Mouse (Mus musculus): ENCODE measurements around the gene Fbrsl1. TPM values are rescaled to one million over a fixed set of nuclear protein-coding genes. Genes with fewer than 3 reads are reported as not detected.

Fbrsl1 gene
- 89.3 and 150 TPM in 2 replicates for polyA plus RNA-seq (2012; rRNA removed)

DNA sequence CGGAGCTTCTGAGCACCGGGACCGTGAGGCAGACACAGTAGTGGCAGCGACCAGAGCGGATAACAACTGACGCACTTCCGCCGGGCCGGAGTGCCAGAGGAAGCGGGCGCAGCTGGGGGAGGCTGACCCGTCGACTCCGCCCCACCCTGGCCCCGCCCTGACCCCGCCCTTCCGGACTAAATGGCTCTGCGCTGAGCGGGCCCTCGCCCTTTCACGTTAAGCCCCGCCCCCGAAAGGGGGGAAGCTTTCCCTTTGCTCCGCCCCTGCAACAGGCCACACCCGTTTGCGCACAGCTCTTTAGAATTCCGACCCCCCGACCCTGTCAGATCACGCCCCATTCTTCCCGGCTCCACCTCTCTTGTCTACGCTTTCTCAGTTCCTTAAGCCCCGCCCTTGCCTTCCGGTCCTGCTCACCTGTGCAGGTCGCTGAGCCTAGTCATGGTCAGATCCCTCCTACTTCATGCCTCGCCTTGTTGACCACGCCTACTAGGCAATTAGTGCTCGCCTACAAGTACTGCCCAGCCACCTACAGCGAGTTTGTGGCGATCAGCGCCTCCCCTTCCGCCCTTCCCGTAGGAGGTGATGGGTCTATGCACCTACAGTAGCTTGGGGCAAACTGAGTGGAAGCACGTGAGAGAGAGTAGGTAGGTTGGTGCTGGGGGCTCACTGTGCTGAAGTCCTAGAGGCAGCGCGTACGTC, at the start of gene Fbrsl1:
TSS of gene Fbrsl1 (minus strand) at position 68 of the 699 bp plus-strand sequence.
- peak; percentile 83; the same call in 1 of the 2 replicates for TF ChIP-seq POLR2A (IDR thresholded peaks at IDR 0.05; ENCODE audit: low read depth, low read length)
- TF ChIP-seq CTCF (IDR thresholded peaks at IDR 0.05; ENCODE audit: extremely low read depth, insufficient read length, insufficient replicate concordance, low read depth, low read length), result no peak
- WGBS, result under 1% methylated on average over 46 of the region's 46 CpGs
- peaks cover 6% of the 10 kb centered on the region; the same call in 1 of the 2 replicates for H3K4me1 ChIP-seq (ENCODE audit: control insufficient read depth, insufficient read depth, insufficient read length, low read length)
- H3K4me3 ChIP-seq (ENCODE audit: low read depth, low read length), result peak within 1 kb of the TSS; percentile 95
- H3K36me3 ChIP-seq (ENCODE audit: control insufficient read depth, insufficient read depth, low read length), result no peaks in the 10 kb centered on the region
- H3K27me3 ChIP-seq (ENCODE audit: control insufficient read depth, insufficient read depth, low read length), result no peaks in the 10 kb centered on the region
- peak within 1 kb of the TSS; percentile 69 for H3K27ac ChIP-seq (ENCODE audit: insufficient read depth, low read depth, low read length)

DNA sequence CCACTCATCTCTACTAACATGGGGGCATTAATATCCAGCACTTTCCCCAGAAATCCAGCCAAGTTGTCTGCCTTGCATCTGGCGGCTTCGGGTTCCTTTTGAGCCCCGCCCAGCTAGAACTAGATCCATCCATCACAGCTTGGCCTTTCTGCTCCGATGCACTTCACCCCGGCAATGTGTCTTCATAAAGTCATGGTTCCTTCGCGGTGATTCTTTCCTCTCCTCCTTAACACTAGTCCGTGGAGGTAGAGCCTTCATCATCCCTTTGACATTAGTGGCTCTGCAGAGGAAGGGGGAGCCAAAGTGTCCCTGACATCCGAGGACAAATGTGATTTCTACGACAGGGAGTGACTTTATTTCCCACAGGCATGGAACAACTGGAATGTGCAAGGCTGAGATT, 49.8 kb upstream of the Fbrsl1 start:
- H3K27me3 ChIP-seq (ENCODE audit: control insufficient read depth, insufficient read depth, low read length), result no peaks in the 10 kb centered on the region
- no peaks in the 10 kb centered on the region for H3K4me1 ChIP-seq (ENCODE audit: control insufficient read depth, insufficient read depth, insufficient read length, low read length)
- H3K4me3 ChIP-seq (ENCODE audit: low read depth, low read length), result no peak overlapping the region
- H3K36me3 ChIP-seq (ENCODE audit: control insufficient read depth, insufficient read depth, low read length), result no peaks in the 10 kb centered on the region
- H3K27ac ChIP-seq (ENCODE audit: insufficient read depth, low read depth, low read length), result no peak overlapping the region
- TF ChIP-seq POLR2A (IDR thresholded peaks at IDR 0.05; ENCODE audit: low read depth, low read length) (no peak), CTCF (IDR thresholded peaks at IDR 0.05; ENCODE audit: extremely low read depth, insufficient read length, insufficient replicate concordance, low read depth, low read length) (no peak)
- 56% methylated on average over 10 of the region's 10 CpGs for WGBS

DNA sequence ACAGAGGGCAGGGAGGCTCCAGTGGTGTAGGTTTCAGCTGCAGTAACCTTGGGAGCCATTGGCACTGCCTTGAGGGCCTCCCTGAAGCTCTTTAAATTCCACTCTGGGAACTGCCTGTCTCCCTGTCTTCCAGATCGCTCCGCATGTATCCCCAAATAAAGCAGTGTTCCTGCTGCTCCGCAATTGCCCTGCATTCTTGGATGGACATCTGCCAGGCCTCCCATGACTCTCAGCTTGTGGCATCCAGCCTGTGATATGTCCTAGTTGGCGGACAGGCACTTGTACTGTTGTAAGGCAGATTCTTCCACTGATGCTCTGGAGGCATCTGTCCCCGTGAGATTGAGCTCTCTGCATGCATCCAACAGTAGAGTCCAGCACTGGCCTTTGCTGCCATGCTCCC, 49.3 kb upstream of the Fbrsl1 start:
- Histone ChIP-seq H3K4me1 (ENCODE audit: control insufficient read depth, insufficient read depth, insufficient read length, low read length) (no peaks in the 10 kb centered on the region), H3K27me3 (ENCODE audit: control insufficient read depth, insufficient read depth, low read length) (no peaks in the 10 kb centered on the region), H3K36me3 (ENCODE audit: control insufficient read depth, insufficient read depth, low read length) (no peaks in the 10 kb centered on the region), H3K27ac (ENCODE audit: insufficient read depth, low read depth, low read length) (no peak overlapping the region), H3K4me3 (ENCODE audit: low read depth, low read length) (no peak overlapping the region)
- TF ChIP-seq CTCF (IDR thresholded peaks at IDR 0.05; ENCODE audit: extremely low read depth, insufficient read length, insufficient replicate concordance, low read depth, low read length), result no peak
- no peak for TF ChIP-seq POLR2A (IDR thresholded peaks at IDR 0.05; ENCODE audit: low read depth, low read length)
- WGBS, result 79% methylated on average over 5 of the region's 5 CpGs

DNA sequence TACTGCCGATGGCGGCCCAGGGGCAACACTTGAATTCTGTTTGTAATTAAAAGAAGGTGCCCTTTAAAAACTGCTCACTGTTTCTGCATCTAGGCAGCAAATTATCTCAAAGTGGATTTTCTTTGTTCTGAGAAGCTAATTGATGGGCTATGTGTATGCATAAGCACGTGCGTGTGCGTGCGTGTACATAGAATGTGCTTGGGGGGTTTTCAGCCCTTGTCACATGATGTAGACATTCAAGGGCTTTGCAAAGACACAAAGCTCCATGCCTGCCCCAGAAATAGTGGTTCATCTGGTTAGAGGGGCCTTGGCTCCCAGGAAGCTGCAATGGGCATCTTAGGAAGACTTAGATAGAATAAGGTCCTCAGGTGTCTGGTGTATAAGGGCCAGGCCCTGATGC, 46.7 kb upstream of the Fbrsl1 start:
- WGBS, result 93% methylated on average over 6 of the region's 6 CpGs

DNA sequence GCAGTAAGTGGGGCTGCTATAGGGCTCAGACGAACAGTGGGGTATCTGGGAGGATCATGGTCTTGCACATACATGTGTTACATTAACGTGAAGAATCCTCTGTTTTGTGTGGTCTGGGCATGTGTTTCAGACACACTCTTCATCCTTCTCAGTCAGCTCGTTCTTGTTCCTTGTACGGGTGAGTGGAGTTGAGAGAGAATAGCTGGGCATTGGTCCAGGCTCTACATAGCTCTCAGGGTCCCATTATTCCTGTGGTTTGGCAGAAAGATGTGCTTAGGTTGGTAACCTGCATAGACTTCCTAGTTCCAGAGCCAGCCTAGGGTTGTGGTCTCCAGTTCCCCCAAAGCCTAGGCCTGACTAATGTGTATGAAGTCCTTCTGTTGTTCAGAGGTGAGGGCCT, 46.1 kb upstream of the Fbrsl1 start:
- Histone ChIP-seq H3K4me3 (ENCODE audit: low read depth, low read length) (no peak overlapping the region), H3K36me3 (ENCODE audit: control insufficient read depth, insufficient read depth, low read length) (no peaks in the 10 kb centered on the region), H3K4me1 (ENCODE audit: control insufficient read depth, insufficient read depth, insufficient read length, low read length) (no peaks in the 10 kb centered on the region), H3K27me3 (ENCODE audit: control insufficient read depth, insufficient read depth, low read length) (no peaks in the 10 kb centered on the region), H3K27ac (ENCODE audit: insufficient read depth, low read depth, low read length) (no peak overlapping the region)
- TF ChIP-seq CTCF (IDR thresholded peaks at IDR 0.05; ENCODE audit: extremely low read depth, insufficient read length, insufficient replicate concordance, low read depth, low read length) (no peak), POLR2A (IDR thresholded peaks at IDR 0.05; ENCODE audit: low read depth, low read length) (no peak)
- WGBS, result 74% methylated on average over 4 of the region's 4 CpGs

More for the DNA sequence above, 46.7 kb upstream of the Fbrsl1 start:
- H3K4me3 ChIP-seq (ENCODE audit: low read depth, low read length), result no peak overlapping the region
- no peak overlapping the region for H3K27ac ChIP-seq (ENCODE audit: insufficient read depth, low read depth, low read length)
- no peaks in the 10 kb centered on the region for H3K36me3 ChIP-seq (ENCODE audit: control insufficient read depth, insufficient read depth, low read length)
- TF ChIP-seq CTCF (IDR thresholded peaks at IDR 0.05; ENCODE audit: extremely low read depth, insufficient read length, insufficient replicate concordance, low read depth, low read length) (no peak), POLR2A (IDR thresholded peaks at IDR 0.05; ENCODE audit: low read depth, low read length) (no peak)
- H3K27me3 ChIP-seq (ENCODE audit: control insufficient read depth, insufficient read depth, low read length), result no peaks in the 10 kb centered on the region
- no peaks in the 10 kb centered on the region for H3K4me1 ChIP-seq (ENCODE audit: control insufficient read depth, insufficient read depth, insufficient read length, low read length)

DNA sequence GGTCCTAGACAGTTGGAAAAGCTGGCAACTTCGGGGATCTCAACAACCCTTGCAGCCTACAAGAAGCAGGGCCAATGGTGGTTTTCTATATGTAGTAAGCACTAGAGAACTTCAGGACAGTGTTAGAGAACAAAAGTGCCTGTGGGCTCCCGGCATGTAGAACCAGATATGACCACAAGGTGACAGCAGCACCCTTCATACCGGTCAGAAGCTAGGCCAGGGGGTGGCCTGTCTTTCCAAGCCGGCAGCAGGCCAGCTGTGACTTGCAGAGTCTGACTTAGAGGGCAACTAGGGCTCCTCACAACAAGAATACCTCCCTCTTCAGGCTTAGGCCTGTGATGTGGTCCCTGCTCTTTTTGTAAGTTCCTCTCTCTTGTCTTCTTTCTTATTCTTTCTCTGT, 45.5 kb upstream of the Fbrsl1 start:
- Histone ChIP-seq H3K27me3 (ENCODE audit: control insufficient read depth, insufficient read depth, low read length) (no peaks in the 10 kb centered on the region), H3K36me3 (ENCODE audit: control insufficient read depth, insufficient read depth, low read length) (no peaks in the 10 kb centered on the region), H3K4me1 (ENCODE audit: control insufficient read depth, insufficient read depth, insufficient read length, low read length) (no peaks in the 10 kb centered on the region), H3K4me3 (ENCODE audit: low read depth, low read length) (no peak overlapping the region), H3K27ac (ENCODE audit: insufficient read depth, low read depth, low read length) (no peak overlapping the region)
- WGBS, result 3% methylated on average over 4 of the region's 4 CpGs
- TF ChIP-seq CTCF (IDR thresholded peaks at IDR 0.05; ENCODE audit: extremely low read depth, insufficient read length, insufficient replicate concordance, low read depth, low read length), result peak; percentile 66; the same call in 1 of the 2 replicates
- TF ChIP-seq POLR2A (IDR thresholded peaks at IDR 0.05; ENCODE audit: low read depth, low read length), result no peak

DNA sequence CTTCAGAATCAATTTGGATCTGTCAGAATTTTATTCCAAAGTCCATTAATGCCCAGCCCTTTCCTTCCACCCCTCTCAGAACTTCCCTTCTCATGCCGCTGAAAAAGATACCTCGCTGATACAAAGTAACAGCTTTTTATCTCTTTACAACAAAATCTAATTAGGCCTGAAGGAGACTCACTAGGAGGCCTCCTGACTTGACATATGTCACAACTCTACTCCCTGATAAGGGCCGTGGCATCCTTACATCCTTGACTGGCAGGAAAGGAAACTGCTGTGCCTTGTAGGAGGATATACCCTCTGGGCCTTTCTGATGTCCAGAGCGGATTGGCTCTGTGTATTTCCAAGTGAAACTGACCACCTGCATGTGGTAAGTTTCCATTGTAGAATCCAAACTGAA, 41.3 kb upstream of the Fbrsl1 start:
- no peaks in the 10 kb centered on the region for H3K36me3 ChIP-seq (ENCODE audit: control insufficient read depth, insufficient read depth, low read length)
- no peaks in the 10 kb centered on the region for H3K4me1 ChIP-seq (ENCODE audit: control insufficient read depth, insufficient read depth, insufficient read length, low read length)
- H3K4me3 ChIP-seq (ENCODE audit: low read depth, low read length), result no peak overlapping the region
- no peaks in the 10 kb centered on the region for H3K27me3 ChIP-seq (ENCODE audit: control insufficient read depth, insufficient read depth, low read length)
- 37% methylated on average over 4 of the region's 4 CpGs for WGBS
- H3K27ac ChIP-seq (ENCODE audit: insufficient read depth, low read depth, low read length), result no peak overlapping the region
- TF ChIP-seq POLR2A (IDR thresholded peaks at IDR 0.05; ENCODE audit: low read depth, low read length) (no peak), CTCF (IDR thresholded peaks at IDR 0.05; ENCODE audit: extremely low read depth, insufficient read length, insufficient replicate concordance, low read depth, low read length) (no peak)

Measured in small intestine, adult 2 months (tissue).